Mouse (Mus musculus): ENCODE results near the gene Ptp4a2.
A peak's percentile ranks its signal among the peaks of the same experiment; 100 is the strongest.
"Not testable (repeated sequence)": the region's sequence is repeated elsewhere in the genome, so short reads cannot be mapped to it uniquely, and the experiment has no call there.

Gene Ptp4a2

DNA sequence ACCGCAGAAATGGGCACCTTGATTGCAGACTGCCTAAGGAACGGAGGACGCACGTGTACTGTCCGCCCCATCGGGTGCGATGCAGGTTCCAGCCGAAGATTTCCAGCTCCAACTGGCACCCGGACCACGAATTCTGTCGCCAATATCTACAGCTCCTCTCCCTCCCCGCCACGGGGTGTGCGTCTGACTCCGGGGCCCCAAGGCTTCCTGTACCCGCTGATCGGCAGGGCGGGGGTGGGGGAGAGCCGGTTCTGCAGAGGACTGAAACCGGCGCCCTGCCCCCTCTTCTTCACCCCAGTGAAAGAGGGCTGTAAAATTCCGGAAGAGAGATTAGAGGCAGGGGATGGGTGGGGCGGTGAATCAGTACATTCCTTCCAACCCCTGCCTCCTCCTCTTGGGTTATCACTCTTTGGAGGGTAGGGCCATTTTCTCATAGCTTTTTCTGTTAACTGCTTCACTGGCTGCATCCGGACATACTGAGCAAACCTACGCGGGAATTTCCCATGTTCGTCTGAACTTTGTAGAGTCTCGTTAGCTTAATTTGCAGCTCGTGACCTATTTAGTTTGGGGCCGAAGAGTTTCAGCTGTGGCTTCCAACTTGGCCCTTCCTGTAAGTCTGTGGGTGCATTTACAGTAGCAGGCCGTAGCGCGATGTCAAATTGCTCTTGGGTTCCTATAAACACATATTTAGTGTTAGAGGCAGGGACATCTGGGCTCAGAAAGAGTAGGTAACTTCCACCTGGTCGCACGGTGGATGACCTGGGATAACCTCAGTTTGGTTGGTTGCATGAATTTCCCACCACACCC, at the start of gene Ptp4a2:
Gene Ptp4a2, plus strand, starts transcription at position 422 of the 807 bp plus-strand sequence.
- DNase-seq (ENCODE audit: low spot score): peak; percentile 48

DNA sequence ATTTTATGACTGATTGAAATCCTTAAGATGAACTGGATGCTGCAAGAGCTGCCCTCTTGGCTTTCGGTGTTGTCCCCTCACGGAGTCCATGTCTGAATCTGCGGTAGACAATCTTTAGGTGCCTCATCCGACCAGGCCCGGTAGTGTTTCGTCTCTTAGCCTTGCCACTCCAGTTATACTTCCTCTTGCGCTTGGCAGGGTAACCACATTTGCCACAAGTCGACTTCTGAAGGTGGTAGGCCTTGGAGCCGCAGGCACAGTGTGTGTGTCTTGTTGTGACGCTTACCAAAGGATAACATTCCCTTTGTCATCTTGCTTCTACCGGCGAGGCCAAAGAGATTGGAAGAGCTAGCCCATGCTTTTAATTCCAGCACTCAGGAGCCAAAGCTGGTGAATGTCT, 49.4 kb upstream of the Ptp4a2 start:
- no peak for DNase-seq (ENCODE audit: low spot score)

DNA sequence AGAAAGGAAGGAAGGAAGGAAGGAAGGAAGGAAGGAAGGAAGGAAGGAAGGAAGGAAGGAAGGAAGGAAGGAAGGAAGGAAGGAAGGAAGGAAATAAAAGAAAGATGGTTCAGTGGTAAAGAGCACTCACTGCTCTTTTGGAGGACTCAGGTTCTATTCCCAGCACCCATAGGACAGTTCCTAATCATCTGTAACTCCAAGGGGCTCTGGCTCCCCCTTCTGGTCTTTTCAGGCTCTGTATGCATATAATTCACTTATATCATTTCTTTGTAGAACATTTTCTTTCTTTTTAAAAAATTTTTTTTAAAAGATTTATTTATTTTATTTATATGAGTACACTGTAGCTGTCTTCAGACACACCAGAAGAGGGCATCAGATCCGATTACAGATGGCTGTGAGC, 48.5 kb upstream of the Ptp4a2 start:
- DNase-seq (ENCODE audit: low spot score): not testable (repeated sequence)

DNA sequence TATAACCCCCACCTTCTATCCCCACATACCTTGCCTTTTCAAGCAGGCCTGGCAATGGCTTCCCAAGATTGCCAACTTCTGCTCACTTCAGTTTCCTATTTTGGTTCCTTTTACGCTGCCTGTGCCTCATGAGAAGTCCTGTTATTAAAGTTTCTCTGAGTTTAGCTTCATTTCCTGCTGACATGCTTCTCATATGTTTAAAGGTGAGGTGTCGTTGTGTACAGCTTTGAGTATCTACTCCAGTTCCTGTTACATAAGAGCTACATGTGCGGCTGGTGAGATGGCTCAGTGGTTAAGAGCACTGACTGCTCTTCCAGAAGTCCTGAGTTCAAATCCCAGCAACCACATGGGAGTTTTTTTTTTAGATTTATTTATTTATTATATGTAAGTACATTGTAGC, 45.7 kb upstream of the Ptp4a2 start:
- DNase-seq (ENCODE audit: low spot score): no peak

GRCm38 (mm10) chr4:129767782-129768181, 43.2 kb upstream of the Ptp4a2 start:
- no peak for DNase-seq (ENCODE audit: low spot score)

DNA sequence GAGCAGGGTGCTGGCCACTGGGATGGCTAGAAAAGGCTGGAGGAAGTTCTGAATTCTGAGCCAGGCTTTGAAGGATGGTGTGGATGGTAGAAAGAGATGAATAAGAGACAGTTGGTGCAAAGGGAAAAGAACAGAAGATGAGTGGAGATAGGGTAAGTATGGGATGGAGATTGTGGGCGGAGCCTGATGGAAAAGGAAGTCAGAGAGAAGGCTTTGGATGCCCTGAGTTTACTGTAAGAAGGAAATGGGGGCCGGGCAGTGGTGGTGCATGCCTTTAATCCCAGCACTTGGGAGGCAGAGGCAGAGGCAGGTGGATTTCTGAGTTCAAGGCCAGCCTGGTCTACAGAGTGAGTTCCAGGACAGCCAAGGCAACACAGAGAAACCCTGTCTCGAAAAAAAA, 42.3 kb upstream of the Ptp4a2 start:
- DNase-seq (ENCODE audit: low spot score): not testable (repeated sequence)

DNA sequence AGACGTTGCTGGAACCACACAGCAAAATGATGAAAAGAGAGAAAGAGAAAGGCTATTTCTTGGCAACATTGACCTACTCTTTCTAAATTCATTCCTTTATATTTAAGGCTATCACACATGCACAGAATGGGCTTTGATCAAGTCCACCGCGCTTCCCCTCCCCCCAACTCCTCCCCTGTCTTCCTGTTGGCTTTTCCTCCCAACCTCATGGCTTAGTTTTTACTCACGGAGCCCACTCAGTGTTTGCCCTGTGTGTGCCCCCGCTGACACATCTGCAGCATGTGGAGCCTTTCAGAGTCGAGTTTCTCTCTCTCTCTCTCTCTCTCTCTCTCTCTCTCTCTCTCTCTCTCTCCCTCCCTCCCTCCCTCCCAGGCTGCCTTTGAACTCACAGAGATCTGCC, 40.4 kb upstream of the Ptp4a2 start:
- DNase-seq (ENCODE audit: low spot score): no peak

DNA sequence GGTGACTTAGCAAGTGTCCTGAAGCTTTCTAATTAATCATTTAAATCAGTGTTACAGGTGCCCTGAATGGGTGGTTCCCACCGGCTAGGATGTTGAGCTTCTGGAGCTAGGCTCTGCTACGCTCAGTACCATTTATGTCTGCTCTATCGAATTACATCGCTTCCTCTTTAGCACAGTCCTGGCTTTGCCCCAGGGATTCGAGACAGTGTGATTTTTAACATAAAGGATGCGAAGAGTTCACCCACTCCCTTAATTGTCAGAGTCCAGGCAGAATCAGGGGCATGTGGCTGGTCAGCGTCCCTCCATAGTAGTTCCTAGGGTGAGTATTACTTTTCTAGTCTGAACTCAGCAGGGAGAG, 39.7 kb upstream of the Ptp4a2 start:
- no peak for DNase-seq (ENCODE audit: low spot score)

GRCm38 (mm10) chr4:129771672-129772521, 39.1 kb upstream of the Ptp4a2 start:
- DNase-seq (ENCODE audit: low spot score): no peak

- DNase-seq (ENCODE audit: low spot score): peak; percentile 55
Observed at GRCm38 (mm10) chr4:129781881-129782675, 28.9 kb upstream of the Ptp4a2 start.

DNA sequence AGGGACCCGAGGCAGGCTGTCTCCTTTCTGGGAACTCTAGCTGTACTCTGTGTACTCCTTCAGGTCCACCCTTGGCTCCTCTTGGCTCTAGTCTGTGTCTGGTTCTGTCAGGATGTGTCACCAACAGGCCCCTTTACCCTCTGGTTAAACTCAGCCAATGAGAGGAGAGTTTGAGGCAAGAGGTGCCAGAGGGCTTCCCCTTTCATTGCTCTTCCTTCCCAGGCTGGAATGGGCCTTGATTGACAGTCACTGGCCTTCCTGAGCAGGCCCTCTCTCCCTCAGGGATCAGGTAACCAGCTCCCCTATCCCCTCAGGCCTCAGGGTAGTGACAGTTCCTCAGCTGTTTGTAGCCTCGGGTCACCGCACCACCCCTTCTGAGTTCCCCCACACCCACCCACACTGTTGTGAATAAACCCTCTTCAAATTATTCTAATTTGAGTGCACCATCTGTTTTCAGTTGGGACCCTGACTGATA, 28.1 kb upstream of the Ptp4a2 start:
- DNase-seq (ENCODE audit: low spot score): no peak

DNA sequence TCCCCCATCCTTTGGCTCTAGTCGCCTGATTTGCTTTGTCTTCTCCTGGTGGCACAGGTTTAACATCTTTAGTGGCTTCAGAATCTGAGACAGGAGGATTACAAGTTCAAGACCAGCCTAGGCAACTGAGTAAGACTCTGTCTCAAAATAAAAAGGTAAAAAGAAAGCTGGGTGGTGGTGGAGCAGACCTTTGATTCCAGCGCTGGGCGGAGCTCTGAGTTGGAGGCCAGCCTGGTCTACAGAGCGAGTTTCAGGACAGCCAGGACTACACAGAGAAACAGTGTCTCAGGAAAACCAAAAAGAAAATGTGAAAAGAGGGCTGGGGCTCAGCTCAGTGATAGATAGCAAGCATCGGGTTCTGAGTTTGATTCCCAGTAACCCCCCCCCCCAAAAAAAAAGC, 27.5 kb upstream of the Ptp4a2 start:
- DNase-seq (ENCODE audit: low spot score): no peak

DNA sequence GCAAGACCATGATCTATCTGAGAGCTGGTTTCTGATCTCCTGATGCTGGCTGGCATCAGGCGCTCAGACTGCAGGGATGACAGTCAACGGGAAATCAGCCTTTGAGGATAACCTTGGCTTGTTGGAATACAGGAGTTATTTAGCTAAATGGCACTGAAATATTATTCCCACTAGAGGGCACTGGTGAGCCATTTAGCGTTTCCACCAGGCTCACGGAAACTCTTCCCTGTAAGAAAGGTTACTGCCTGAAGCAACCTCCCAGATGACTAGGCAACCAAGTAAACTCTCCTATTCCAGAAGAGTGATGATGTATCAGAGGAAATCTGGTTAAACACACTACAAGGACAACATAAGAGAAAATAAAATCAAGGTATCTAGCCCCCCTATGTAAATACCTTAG, 25.8 kb upstream of the Ptp4a2 start:
- DNase-seq (ENCODE audit: low spot score): peak; percentile 83

GRCm38 (mm10) chr4:129788693-129789092, 22.3 kb upstream of the Ptp4a2 start:
- DNase-seq (ENCODE audit: low spot score): peak; percentile 46

DNA sequence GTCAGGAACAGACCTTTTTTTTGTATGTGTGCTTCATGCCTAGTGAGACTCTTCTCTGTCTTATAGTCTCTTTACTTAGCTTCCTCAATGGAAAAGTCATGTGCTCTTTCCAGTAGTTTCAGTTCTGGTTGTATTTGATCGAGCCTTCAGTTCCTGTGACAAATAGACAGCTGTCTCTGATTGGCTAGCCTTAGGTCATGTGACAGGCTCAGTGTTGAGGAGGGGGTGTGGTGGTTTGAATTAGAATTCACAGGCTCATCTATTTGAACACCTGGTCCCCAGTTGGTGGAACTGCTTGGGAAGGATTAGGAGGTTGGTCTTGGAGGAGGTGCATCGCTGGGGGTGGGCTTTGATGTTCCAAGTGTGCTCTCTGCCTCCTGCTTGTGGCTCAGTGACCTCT, 21.4 kb upstream of the Ptp4a2 start:
- no peak for DNase-seq (ENCODE audit: low spot score)

- no peak for DNase-seq (ENCODE audit: low spot score)
Observed at GRCm38 (mm10) chr4:129790475-129790874, 20.5 kb upstream of the Ptp4a2 start.

- peak; percentile 55 for DNase-seq (ENCODE audit: low spot score)
Observed at GRCm38 (mm10) chr4:129791399-129791798, 19.6 kb upstream of the Ptp4a2 start.

DNA sequence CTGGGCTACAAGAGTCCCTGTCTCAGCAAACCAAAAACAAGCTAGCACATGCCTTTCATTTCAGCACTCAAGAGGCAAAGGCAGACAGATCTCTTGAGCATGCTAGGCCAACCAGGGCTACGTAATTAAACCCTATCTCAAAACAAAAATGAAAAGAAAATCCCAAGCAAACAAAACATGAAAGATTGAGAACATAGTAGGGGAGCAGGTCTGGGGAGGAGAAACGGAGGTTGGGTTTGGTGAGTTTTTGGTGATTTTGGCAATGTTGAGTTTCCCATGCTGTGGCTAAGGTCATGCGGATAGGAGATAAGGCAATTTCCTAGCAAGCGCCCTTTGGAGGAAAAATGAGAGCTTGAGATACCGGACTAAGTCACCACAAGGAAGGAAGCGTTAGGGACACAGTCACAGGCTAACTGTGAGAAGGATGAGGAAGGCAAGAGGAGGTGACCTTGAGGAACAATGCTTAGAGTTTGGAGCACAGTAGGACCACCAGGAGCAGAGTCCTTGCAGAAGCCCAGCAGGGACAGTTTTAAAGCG, 18.3 kb upstream of the Ptp4a2 start:
- DNase-seq (ENCODE audit: low spot score): no peak

- DNase-seq (ENCODE audit: low spot score): no peak
Observed at GRCm38 (mm10) chr4:129793713-129794329, 17.2 kb upstream of the Ptp4a2 start.

DNA sequence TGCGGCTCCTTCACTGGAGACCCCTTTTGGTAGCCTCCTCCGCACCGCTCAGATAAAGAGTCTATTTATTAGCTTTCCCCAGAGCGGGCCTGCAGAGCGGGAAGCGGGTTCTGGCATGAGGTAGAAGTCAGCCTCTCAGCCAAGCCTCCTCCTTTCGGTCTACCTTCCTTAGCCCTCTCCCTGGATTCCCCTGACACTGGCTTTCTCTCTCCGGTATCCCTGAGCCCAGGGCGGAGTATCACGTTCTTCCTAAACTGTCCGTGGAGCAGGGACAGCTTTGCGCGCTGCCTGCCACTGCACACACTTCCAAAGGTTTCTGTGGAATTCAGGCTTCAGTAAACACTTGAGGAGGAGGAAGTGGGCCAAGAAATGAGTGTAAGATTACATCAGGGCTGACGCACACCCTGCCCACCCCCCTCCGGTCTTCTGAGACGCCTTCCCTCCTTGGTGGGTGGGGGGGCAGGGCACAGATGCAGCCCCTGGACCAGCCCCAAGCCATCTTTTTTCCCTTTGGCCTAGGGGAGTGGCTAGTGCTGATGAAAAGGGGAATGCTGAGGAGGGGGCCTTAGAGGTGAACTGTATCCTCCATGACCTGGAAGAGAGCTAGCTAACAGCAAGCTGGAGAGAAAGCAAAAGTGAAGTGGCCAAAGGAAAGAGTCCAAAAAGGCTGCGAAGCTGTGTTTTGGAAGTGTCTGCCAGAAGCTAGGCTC, 15.7 kb upstream of the Ptp4a2 start:
- no peak for DNase-seq (ENCODE audit: low spot score)

DNA sequence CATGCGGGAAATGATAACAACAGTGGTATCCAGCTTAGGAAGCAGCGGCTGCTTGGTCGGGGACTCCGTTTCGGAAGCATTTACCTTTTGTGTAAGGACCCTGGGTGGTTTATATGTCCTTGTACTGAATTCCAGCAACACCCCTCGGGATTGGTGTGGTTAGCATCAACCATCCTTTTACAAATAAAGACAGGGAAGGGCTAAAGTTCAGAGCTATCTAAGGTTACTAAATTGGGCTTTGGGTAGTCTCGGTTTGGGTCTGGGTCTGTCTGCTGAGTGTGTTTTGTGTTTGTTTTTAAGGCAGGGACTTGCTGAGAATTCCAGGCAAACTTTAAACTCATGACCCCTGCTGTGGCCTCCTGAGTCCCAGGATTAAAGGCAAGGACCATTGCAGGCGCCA, 15.2 kb upstream of the Ptp4a2 start:
- no peak for DNase-seq (ENCODE audit: low spot score)
